Mouse (Mus musculus): ENCODE measurements around the gene Bcr. TPM values are rescaled to one million over a fixed set of nuclear protein-coding genes. Genes with fewer than 3 reads are reported as not detected.

Gene Bcr
- total RNA-seq, 2 experiments from 2014 or later, result 17.7 to 28.1 TPM

DNA sequence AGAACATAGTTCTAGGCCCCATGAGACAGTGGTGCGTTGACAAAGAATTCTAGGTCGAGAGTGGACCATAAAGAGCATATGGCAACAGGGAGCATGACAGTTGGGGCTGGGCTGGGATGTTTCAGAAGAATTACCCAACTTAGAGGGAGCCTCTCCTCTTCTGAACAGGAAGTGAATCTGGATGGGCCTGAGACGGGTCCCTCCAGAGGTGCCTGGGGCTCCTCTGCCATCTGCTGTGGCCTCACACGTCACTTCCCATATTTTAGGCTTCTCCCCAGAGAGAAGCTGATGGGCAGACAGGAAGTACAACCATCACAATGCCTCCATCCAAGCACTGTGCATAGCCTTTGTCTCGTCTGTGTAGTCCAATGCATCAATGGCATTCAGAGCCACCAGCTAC lies 4.7 kb upstream of the Bcr start:
- ATAC-seq (replicated peaks; ENCODE audit: poor library complexity, severe bottlenecking), result peak; percentile 74

DNA sequence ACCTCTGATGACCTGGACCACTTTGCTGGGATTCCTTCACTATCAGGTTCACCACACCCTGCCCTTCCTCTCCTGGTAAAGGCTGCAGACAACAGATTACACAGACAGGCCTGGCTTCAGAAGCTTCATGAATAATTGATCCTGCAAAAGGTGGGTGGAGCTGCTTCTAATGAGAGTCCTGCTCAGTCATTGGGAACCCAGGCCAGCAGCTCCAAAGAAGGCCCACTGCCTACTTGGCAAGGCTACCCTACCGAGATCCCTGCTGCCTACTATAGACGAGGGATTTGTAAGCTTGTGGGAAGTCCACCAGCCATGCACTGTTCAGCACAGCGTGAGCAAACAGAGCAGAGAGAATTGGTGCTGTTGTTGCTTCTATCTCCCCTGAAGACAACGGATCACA lies 4.1 kb upstream of the Bcr start:
- no peak for ATAC-seq (replicated peaks; ENCODE audit: poor library complexity, severe bottlenecking)

DNA sequence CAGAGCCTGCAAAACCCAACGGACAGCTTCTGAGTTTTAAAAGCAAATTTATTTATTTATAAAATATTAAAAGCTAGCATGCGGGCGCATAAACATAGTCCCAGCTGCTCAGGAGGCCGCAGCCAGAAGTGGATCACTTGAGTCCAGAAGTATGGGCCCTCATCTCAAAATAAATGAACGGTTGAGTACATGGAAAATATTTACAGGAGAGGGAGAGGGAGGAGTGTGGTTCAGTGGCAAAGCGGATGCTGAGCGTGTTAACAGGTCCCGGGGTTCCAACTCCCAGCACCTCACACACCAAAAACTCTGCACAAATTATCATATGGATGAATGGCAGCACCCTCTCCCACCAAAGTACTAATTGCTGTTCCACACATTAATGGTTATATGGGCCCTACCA lies 2.1 kb upstream of the Bcr start:
- ATAC-seq (replicated peaks; ENCODE audit: poor library complexity, severe bottlenecking), result no peak

DNA sequence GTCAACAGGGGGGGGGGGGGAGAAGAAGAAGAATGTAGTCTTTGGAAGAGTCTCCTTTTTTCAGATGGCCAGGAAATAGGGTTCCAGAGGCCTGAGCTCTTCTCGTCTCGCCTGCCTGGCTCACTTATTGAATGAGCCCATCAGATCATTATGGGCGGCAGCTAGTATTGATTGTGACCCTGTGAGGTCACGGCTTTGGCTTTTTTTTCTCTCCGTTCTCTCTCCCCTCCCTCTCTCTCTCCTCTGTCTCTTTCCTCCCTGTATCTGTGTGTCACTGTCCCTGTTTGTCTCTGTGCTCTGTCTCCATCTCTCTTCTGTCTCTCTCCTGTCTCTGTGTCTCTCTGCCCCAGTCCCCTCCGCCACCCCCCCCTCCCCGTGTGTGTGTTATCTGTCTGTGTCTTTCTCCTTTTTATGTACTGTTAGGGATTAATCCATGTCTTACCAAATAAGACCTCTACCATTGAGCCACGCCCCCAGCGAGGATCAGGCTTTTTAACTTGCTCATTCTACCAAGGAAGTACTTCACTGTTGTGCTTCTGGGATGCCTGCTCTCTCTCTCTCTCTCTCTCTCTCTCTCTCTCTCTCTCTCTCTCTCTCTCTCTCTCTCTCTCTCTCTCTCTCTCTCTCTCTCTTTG lies 1.5 kb upstream of the Bcr start:
- no peak for ATAC-seq (replicated peaks; ENCODE audit: poor library complexity, severe bottlenecking)

DNA sequence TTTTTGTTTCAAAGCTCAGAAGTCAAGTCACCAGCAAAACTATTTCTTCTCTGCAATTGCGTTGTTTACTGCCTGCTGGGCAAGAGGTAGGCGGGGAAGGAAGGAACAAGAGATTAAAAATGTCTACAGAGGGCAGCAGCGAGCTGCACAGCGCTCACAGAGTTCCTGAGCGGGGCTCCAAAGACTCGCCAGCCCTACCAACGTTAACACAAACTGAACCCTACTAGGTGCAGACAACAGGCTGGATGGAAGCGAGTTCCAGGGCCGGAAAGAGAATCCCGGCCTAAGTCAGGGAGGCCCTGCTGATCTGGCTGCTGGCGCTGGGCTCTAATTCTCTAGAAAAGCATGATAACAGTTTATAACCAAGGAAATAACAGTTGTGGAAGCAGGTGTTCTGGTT lies 996 bp upstream of the Bcr start:
- ATAC-seq (replicated peaks; ENCODE audit: poor library complexity, severe bottlenecking), result peak; percentile 38

DNA sequence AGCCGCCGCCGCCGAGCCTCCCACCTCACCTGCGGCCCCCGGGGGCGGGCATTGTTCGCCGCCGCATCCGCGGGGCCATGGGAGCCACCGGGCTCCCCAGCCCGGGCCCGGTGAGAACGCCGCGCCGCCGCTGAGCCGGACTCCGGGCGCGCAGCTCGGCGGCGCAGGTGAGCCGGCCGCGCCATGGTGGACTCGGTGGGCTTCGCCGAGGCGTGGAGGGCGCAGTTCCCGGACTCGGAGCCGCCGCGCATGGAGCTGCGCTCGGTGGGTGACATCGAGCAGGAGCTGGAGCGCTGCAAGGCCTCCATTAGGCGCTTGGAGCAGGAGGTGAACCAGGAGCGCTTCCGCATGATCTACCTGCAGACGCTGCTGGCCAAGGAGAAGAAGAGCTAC lies 447 bp downstream of the Bcr start:
- no peak for ATAC-seq (replicated peaks; ENCODE audit: poor library complexity, severe bottlenecking)

DNA sequence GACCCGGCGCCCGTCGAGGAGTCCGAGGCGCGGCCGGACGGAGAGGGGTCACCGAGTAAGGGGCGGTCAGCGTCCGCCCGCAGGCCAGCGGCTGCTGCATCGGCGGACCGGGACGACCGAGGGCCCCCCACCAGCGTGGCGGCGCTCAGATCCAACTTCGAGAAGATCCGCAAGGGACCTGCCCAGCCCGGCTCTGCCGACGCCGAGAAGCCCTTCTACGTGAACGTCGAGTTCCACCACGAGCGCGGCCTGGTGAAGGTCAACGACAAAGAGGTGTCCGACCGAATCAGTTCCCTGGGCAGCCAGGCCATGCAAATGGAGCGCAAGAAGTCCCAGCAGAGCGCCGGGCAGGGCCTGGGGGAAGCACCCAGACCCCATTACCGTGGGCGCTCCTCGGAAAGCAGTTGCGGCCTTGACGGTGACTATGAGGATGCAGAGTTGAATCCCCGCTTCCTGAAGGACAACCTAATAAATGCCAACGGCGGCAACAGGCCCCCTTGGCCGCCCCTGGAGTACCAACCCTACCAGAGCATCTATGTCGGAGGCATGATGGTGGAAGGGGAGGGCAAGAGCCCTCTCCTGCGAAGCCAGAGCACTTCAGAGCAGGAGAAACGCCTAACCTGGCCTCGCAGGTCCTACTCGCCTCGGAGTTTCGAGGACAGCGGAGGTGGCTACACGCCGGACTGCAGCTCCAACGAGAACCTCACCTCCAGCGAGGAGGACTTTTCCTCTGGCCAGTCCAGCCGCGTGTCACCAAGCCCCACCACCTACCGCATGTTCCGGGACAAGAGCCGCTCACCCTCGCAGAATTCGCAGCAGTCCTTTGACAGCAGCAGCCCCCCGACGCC lies 1.2 kb downstream of the Bcr start:
- ATAC-seq (replicated peaks; ENCODE audit: poor library complexity, severe bottlenecking), result no peak

DNA sequence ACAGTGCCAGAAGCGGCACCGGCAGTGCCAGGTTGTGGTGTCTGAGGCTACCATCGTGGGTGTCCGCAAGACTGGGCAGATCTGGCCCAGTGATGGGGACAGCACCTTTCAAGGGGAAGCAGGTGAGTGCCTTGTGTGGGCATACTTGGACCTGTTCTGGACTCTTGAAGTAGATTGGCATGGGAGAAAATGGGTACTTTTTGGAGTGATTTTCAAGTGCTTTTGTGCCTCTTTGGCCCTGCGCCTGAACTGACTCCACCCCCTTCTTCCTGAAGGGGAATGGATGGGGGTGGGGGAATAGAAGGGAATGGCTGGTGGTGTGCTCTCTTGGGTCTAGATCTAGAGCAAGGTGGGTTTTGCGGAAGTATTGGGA lies 1.8 kb downstream of the Bcr start:
- ATAC-seq (replicated peaks; ENCODE audit: poor library complexity, severe bottlenecking), result peak; percentile 3; the same call in 1 of the 2 replicates

DNA sequence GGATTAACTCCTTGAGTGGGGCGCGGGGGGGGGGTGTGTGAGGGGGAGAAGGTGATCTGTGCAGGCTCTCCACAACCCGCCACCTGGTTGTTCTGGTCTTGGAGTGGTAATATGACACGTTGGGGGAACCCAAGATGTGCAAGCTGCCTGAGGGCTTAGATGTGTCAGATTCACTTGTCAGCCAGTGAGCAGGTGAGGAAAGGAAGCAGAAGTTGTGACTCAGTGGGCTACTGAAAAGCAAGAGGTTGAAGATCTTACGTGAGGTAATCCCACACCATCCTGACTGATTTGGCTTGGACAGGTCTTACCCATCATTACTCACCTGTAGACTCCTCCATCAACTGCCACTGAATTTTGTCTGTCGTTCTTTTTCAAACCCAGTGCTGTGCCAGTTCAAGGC lies 2.2 kb downstream of the Bcr start:
- ATAC-seq (replicated peaks; ENCODE audit: poor library complexity, severe bottlenecking), result no peak

DNA sequence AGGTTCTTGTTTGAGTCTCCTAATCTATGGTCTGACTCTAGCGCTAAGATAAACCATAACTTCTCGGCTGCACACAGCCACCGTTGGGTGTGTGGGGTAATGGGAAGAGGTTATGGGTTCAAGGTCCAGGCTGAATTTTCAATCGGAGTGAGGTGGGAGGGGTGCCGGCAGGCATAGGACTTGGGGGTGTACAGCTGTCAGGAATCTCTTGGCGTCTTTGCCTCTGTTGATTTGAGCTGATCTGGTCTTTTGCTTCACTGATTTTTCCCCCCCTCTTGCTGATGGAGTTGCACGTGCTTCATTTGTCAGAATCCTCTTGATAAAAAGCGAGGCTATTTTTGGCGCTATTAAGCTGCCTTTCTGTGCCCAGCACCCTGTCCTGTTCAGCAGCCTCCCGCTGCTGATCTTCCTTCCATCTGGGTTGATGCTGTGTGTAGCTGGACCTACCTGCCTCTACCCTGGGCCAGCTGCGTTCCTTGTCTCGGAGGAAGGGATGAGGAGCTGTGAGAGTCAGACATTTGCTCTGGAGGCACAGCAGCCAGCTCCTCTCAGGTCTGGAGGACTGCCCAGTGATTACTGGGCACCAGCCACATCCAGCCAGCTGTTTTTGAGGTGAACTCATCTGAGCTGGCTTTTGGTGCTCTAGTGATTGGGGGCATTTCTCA lies 3.0 kb downstream of the Bcr start:
- ATAC-seq (replicated peaks; ENCODE audit: poor library complexity, severe bottlenecking), result no peak

DNA sequence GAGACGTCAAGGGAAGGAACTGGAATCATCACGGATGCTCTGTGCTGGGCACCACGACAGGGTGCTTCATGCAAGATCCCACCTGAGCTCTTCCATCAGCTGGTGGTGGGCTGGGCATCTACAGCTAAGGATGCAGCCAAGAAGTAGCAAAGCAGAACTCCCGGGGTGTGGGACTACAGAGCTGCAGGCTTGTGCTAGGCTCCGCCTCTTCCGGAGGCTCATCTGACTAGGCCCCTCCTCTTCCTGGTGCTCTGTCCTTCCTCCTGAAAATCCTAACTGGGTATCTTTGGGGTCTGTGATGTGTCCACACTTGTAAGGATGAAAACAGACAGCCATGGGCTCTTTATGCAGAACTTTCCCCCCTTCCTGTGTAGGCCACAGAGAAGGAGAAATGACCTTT lies 5.3 kb downstream of the Bcr start:
- ATAC-seq (replicated peaks; ENCODE audit: poor library complexity, severe bottlenecking), result peak; percentile 42

DNA sequence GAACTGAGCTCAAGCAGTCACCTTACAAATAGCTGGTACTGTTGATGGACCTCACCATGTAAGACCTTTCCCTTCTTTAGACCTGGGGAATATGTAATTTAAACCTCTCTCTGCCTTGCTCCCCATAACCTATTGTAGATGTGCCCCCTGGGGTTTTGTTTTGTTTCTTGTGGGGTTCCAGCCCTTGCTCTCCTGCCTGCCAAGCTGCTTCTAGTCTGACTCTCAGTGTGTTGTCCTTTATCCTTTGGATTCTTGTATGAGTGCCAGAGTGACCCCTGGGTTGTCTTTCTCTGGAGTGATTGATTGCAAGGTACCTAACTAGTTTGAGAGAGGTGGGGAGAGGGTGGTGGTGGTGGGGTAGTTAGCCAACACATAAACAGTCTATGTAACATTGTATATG lies 7.1 kb downstream of the Bcr start:
- no peak for ATAC-seq (replicated peaks; ENCODE audit: poor library complexity, severe bottlenecking)

DNA sequence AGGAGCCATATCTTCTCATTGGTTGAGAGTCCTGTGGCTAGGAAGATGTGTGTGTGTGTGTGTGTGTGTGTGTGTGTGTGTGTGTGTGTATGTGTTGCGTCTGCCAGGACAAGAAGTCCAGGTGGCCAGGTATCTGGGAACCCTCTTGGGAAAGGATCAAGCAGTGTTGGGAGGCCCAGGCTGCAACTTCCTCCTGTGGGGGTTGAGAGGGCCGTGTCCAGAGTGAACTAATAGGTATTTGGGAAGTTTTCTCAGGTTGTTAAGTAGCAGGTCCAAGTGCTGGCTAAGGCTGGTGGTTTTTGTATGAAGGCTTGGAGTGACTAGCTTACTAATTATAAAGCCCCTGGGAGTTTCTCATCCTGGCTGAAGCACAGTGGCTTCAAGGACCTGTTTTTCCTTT lies 7.7 kb downstream of the Bcr start:
- no peak for ATAC-seq (replicated peaks; ENCODE audit: poor library complexity, severe bottlenecking)

DNA sequence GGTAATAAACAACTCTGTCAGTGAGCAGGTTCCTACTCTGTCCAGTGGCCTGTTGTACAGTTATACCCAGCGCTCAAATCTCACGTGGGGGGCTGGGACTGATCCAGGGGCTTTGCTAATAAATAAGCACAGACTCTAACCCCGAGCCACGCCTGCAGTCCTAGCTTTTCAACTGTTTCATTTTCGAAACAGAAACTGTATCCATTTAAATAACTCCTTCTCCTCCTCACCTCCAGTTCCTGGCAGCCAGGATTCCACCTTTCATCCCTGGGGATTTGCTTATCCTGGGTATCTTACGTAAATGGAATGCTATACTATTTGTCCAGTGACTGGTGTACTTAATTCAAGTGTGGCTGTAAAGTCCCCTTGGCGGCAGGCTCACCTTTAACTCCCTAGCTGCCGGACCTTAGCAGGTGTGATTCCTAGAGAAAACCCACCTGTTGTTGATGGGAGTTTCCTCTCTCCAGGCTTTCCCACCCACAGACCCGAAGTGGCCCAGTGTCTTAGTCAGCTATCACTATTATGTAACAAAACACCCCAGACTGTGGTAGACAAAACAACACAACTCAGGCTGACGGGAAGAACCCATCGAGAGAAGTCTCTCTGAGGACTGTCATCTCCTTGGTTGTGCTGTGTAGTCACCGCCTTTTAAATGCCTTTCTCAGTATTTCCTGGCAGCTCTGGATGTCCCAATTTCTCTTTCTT lies 8.4 kb downstream of the Bcr start:
- ATAC-seq (replicated peaks; ENCODE audit: poor library complexity, severe bottlenecking), result peak; percentile 34

DNA sequence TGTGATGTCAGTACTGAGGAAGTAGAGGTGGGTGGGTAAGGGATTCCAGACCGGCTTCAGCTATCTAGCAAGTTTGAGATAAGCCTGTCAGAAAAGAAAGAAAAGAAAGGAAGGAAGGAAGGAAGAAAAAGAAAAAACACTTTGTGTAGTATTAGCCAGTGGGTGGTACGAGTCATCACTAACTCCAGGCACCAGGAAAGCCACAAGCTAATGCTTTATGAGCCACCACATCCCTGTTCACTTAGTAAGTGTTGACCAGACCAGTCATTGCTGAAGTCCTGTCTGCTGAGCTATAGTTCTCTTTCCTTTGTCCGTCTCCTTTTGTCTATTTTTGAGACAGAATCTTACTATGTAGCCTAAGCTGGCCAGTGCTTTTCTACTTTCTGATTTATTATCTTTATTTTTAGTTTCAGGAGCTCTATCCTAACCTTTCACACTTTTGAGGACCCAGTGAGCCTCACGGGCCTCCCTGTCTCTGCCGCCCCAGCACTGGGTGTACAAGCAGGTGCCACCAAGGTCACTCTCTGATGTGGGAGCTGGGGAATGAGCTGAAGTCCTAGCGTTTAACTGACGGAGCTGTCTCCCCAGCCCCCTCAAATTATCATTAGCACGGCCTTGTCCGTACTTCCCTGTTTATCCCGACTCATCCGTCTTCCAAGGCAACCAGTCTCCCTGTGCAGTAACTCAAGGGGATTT lies 10.0 kb downstream of the Bcr start:
- ATAC-seq (replicated peaks; ENCODE audit: poor library complexity, severe bottlenecking), result no peak

DNA sequence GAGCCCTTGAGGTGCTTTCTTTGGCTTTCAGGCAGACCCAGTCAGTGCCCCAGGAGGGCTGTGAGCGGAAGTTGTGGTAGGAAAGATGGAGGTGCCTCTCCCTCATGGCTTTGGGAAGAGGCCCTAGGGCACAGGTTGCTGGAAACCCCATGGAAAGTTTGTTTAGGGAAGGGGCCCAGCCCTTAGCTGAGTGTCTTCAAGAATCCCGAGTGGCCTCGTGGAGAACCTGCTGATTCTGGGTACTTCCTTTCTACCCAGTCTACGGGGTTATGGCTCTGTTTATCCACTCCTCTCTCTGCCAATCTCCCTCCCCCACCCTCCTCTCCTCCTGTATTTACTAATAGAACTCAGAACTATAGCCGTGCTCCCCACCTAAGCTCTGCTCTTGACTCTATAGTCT lies 15.3 kb downstream of the Bcr start:
- no peak for ATAC-seq (replicated peaks; ENCODE audit: poor library complexity, severe bottlenecking)

DNA sequence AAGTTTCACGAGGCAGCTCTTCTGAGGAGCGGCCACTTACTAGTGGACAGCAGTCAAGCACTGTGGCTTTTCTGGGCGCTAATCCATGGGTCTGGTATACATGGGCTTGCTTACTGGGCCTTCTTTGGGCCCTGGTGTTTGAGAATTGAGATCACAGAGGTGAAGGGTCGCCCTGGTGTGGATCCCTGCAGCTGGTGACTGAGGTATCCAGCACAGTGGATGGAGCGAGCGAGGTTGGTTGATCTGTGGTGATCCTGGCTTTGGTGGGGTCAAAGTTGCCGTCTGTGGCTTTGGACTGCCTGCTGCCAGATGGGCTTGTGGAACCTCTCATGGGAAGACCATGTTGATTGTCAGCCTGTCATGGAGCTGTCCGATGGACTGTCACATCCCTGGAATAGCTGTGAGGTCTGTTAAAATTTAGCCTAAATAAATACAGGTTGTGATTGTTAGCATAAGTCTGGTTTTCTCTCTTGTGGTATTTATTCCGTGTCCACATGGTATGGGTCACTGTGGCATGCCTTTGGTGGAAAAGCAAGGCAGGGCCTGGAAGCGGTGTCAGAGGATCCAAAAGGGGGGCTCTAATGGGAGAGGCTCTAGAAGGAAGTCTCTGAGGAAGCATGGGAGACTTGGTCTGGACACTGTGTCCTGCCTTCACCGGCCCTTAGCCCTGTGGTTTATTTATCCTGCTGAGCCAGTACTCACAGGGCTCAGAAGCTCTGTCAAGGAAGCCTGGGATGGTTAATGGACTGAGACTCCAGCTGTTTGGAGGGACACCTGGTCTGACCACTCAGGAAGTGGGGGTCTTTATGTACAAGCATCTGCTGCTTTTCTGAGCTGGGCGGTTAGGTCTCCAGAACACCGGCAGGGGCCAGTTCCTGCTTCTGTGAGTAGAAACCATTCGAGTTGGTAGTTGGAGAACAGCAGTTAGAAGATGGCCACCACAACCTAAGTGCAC lies 18.1 kb downstream of the Bcr start:
- peak; percentile 83 for ATAC-seq (replicated peaks; ENCODE audit: poor library complexity, severe bottlenecking)

DNA sequence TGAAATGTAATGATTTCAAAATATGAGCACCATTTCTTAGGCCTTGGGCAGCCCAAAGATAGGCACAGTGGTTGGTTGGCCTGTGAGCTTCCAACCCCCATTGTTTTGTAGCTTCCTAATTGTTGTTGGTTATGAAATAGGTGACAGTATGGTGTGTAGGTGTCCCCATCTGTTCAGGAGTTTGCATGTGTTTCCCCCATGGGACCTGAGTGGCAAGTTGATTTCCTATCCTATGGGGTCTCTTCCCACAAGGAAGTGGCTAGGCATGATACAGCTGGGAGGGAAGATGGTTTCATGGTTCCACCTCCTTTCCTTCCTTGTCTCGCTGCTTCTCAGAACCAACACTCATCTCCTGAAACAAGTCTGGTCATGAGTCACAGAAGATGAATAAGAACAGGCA lies 24.9 kb downstream of the Bcr start:
- no peak for ATAC-seq (replicated peaks; ENCODE audit: poor library complexity, severe bottlenecking)

DNA sequence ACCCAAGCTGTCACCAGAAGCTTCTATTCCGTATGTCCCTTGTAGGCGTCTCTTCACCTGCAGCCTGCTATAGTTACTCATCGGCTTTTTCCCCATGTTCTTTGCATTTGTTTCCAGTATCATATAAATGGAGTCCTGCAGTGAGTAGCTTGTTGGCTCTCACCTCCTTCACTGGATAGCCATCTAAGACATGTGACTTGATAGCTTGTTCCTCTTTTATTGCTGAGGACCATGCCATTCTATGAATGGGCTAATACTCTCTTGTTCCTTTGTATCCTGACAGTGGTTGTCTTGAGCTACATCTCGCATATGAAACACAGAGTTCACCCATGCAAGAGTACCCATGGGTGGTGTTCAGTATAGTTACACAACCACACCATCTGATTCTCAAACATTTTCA lies 28.1 kb downstream of the Bcr start:
- peak; percentile 95 for ATAC-seq (replicated peaks; ENCODE audit: poor library complexity, severe bottlenecking)
